Mouse (Mus musculus): ENCODE measurements around the gene Efcab5. TPM values are rescaled to one million over a fixed set of nuclear protein-coding genes. Genes with fewer than 3 reads are reported as not detected.
A peak's percentile ranks its signal among the peaks of the same experiment; 100 is the strongest.

The Efcab5 gene
- total and polyA plus RNA-seq, 3 experiments, result 0.04 to 0.66 (median 0.53) TPM

DNA sequence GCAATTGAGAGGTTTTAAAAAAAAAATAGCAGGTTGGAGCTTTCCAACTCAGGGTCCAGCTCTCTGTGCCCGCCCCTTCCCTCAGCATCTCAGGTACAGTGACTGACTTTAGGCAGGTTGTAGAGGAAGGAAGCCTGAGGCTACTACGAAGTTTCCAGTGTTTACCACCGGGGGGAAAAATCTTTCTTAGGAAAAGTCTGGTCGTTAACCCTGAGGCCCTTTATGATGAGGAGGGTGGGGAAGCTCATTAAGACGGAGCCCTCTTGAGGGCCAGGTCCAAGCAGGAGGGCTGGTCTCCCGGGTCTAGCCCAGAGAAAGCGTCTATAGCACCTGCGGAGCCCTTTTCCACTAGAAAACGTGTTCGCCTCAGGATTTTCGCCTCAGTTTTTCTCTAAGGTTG is 26.7 kb upstream of the Efcab5 start:
- no peaks in the 10 kb centered on the region for H3K9me3 ChIP-seq (replicated peaks)
- H3K4me1 ChIP-seq (ENCODE audit: insufficient read depth, low read depth, low read length), result peaks cover 20% of the 10 kb centered on the region
- no peaks in the 10 kb centered on the region; the same call in 1 of the 2 replicates for H3K27me3 ChIP-seq (ENCODE audit: insufficient read depth, low read length)
- DNase-seq (ENCODE audit: low spot score) (peak; percentile 11), ATAC-seq (ENCODE audit: extremely low read depth, insufficient number of reproducible peaks, low FRiP score, poor library complexity, severe bottlenecking) (no peak)
- TF ChIP-seq GATA1 (IDR thresholded peaks at IDR 0.05; ENCODE audit: borderline replicate concordance, low read length), result no peak
- H3K36me3 ChIP-seq (replicated peaks), result no peaks in the 10 kb centered on the region
- H3K4me3 ChIP-seq (ENCODE audit: low read depth, low read length), result peak overlapping the region; percentile 80

DNA sequence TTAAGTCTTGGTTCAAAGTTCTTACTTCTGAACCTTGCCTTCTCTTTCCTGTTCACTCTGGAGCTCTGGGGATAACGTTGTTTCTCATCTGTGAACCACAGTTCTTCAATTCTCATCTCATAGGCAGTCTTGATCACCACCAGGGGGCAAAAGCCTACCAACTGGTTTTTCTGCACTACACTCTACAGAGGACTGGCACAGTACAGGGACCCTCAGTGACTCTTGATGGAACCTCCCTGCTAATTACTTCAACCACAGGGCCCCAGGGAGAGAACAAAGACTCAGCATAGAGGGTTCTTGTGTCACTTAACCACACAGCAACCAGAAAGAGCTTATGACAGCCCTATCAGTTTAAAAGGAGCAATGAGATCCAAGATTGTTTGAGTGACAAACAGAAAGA is 26.0 kb upstream of the Efcab5 start:
- DNase-seq (ENCODE audit: low spot score) (peak; percentile 58), ATAC-seq (ENCODE audit: extremely low read depth, insufficient number of reproducible peaks, low FRiP score, poor library complexity, severe bottlenecking) (peak; percentile 34; the same call in 1 of the 2 replicates)
- Histone ChIP-seq H3K4me3 (ENCODE audit: low read depth, low read length) (no peak overlapping the region), H3K4me1 (ENCODE audit: insufficient read depth, low read depth, low read length) (peaks cover 20% of the 10 kb centered on the region), H3K9me3 (replicated peaks) (no peaks in the 10 kb centered on the region), H3K27me3 (ENCODE audit: insufficient read depth, low read length) (peaks cover 4% of the 10 kb centered on the region), H3K36me3 (replicated peaks) (no peaks in the 10 kb centered on the region)
- TF ChIP-seq TAL1 (conservative IDR thresholded peaks at IDR 0.05; ENCODE audit: low read depth, low read length) (no peak), CTCF (IDR thresholded peaks at IDR 0.05; ENCODE audit: low read depth, low read length) (peak; percentile 40), GATA2 (IDR thresholded peaks at IDR 0.05; ENCODE audit: borderline replicate concordance, low read depth, low read length) (no peak)

DNA sequence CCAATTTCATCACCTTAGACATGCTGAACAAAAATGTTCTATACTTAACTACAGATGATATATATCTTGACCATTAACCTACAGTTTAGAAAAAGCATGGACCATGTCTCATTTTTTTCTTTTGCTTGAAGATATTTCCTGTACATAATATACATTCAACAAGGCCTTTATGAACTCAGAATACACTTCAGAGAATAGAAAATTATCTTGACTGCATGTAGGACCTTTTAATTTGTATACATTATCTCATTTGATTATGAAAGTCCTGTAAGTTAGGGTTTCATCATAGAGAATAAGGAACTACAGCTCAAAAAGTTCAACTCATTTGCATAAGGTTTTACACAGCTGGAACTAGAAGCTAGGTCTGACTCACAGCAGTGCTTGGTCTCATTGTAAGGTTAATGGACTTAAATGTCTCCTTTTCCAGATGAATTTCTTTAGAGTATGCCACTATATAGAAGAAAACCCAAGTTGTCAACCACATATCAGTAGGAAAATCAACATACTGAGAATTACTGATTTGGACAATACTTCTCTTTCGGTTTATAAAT is 25.4 kb upstream of the Efcab5 start:
- no peaks in the 10 kb centered on the region for H3K9me3 ChIP-seq (replicated peaks)
- no peak for TF ChIP-seq POLR2AphosphoS5 (IDR thresholded peaks at IDR 0.05; ENCODE audit: insufficient replicate concordance, low read depth, low read length)
- ATAC-seq (ENCODE audit: extremely low read depth, insufficient number of reproducible peaks, low FRiP score, poor library complexity, severe bottlenecking) (no peak), DNase-seq (ENCODE audit: low spot score) (no peak)
- H3K36me3 ChIP-seq (replicated peaks), result no peaks in the 10 kb centered on the region
- peaks cover 7% of the 10 kb centered on the region for H3K27me3 ChIP-seq (ENCODE audit: insufficient read depth, low read length)
- H3K4me1 ChIP-seq (ENCODE audit: insufficient read depth, low read depth, low read length), result peaks cover 20% of the 10 kb centered on the region
- no peak overlapping the region for H3K4me3 ChIP-seq (ENCODE audit: low read depth, low read length)

DNA sequence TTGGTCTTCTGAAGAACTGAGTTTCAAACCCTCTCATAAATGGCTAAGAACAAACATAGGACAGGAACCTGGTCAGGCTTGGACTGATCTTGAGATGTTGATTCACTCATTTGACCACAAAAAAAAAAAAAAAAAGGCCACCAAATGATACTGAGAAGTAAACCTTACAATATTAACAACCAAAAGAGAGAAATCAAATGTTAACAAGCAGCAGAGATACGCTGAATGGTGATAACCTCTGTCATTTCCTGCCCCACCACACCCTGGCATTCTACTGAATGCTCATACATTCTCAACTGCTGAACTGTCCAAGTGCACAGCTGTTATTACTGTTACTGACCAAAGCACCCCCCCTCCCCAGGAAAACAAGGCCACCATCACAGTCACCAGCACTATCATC is 11.9 kb upstream of the Efcab5 start:
- Histone ChIP-seq H3K27me3 (ENCODE audit: insufficient read depth, low read length) (peaks cover 9% of the 10 kb centered on the region), H3K36me3 (replicated peaks) (no peaks in the 10 kb centered on the region), H3K4me1 (ENCODE audit: insufficient read depth, low read depth, low read length) (peaks cover 6% of the 10 kb centered on the region), H3K4me3 (ENCODE audit: low read depth, low read length) (no peak overlapping the region), H3K9me3 (replicated peaks) (no peaks in the 10 kb centered on the region)
- TF ChIP-seq GATA1 (IDR thresholded peaks at IDR 0.05; ENCODE audit: borderline replicate concordance, low read length) (no peak), TAL1 (conservative IDR thresholded peaks at IDR 0.05; ENCODE audit: low read depth, low read length) (no peak), CTCF (IDR thresholded peaks at IDR 0.05; ENCODE audit: low read depth, low read length) (no peak), GATA2 (IDR thresholded peaks at IDR 0.05; ENCODE audit: borderline replicate concordance, low read depth, low read length) (no peak), POLR2AphosphoS5 (IDR thresholded peaks at IDR 0.05; ENCODE audit: insufficient replicate concordance, low read depth, low read length) (no peak)
- ATAC-seq (ENCODE audit: extremely low read depth, insufficient number of reproducible peaks, low FRiP score, poor library complexity, severe bottlenecking) (no peak), DNase-seq (ENCODE audit: low spot score) (no peak)

DNA sequence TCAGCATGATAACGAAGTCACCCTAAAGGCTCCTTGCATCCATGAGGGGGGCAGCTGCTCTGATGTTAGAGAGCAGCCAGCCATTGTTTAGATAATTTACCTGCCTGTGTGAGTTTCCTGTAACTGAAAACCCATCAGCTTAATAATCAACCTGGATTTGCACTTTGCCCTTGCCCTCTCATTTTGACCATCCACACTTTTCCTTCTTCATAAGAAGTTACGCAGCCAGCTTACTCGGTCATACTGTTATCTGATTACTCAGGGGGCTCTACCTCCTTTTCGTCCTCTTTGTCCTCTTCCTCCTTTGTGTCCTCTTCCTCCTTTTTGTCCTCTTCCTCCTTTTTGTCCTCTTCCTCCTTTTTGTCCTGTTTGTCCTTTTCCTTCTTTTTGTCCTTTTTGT is 10.9 kb upstream of the Efcab5 start:
- no peaks in the 10 kb centered on the region for H3K9me3 ChIP-seq (replicated peaks)
- no peak for TF ChIP-seq TAL1 (conservative IDR thresholded peaks at IDR 0.05; ENCODE audit: low read depth, low read length)
- no peak for TF ChIP-seq CTCF (IDR thresholded peaks at IDR 0.05; ENCODE audit: low read depth, low read length)
- no peak for TF ChIP-seq GATA2 (IDR thresholded peaks at IDR 0.05; ENCODE audit: borderline replicate concordance, low read depth, low read length)
- TF ChIP-seq GATA1 (IDR thresholded peaks at IDR 0.05; ENCODE audit: borderline replicate concordance, low read length), result no peak
- TF ChIP-seq POLR2AphosphoS5 (IDR thresholded peaks at IDR 0.05; ENCODE audit: insufficient replicate concordance, low read depth, low read length), result no peak
- DNase-seq (ENCODE audit: low spot score) (no peak), ATAC-seq (ENCODE audit: extremely low read depth, insufficient number of reproducible peaks, low FRiP score, poor library complexity, severe bottlenecking) (no peak)
- peaks cover 6% of the 10 kb centered on the region for H3K4me1 ChIP-seq (ENCODE audit: insufficient read depth, low read depth, low read length)
- no peaks in the 10 kb centered on the region for H3K36me3 ChIP-seq (replicated peaks)
- H3K4me3 ChIP-seq (ENCODE audit: low read depth, low read length), result no peak overlapping the region
- H3K27me3 ChIP-seq (ENCODE audit: insufficient read depth, low read length), result peaks cover 9% of the 10 kb centered on the region

DNA sequence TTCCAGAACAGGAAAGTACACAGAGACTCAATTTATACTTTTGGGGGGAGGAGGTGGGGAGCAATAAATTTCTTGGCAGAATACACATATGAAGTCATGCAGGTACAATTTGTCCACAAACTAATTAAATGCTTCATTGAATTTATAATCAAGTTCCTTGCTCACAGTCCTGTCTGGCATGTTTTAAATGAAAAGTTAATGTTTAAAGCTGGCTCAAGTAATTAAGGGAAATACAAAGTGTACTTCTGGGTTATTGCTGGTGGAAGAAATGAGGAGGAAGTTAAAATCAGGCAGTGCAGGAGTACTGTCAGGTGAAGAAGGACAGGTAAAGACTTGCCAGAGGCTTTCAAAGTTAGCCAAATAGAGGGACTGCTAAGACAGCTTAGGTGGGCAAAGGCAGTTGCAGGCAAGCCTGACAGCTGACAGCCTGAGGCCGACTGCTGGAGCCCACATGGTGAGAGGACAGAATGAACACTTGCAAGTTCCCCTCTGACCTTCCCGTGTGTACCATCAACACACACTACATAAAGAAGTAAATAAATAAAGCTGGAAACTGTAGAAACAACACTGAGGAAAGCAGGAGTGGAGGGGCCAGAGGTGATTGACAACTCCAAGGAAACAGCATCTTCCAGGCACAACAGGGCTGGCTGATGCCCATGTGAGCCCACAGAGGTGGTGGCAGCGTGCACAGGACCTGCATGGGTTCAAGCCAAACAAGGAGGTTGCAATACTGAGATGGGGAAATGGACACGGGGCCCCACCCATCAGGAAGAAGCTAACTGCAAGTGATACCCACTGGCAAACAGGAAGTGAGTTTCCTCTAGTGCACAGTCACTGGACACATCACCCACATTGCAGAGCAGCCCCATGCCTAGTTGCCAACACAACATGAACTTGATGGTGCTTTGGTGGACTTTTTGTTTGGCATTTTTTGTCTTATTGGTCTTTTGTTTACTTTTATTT is 7.7 kb upstream of the Efcab5 start:
- Histone ChIP-seq H3K36me3 (replicated peaks) (no peaks in the 10 kb centered on the region), H3K4me1 (ENCODE audit: insufficient read depth, low read depth, low read length) (peaks cover 6% of the 10 kb centered on the region), H3K4me3 (ENCODE audit: low read depth, low read length) (no peak overlapping the region), H3K9me3 (replicated peaks) (no peaks in the 10 kb centered on the region), H3K27me3 (ENCODE audit: insufficient read depth, low read length) (peaks cover 9% of the 10 kb centered on the region)
- no peak for TF ChIP-seq GATA2 (IDR thresholded peaks at IDR 0.05; ENCODE audit: borderline replicate concordance, low read depth, low read length)
- no peak for TF ChIP-seq GATA1 (IDR thresholded peaks at IDR 0.05; ENCODE audit: borderline replicate concordance, low read length)
- no peak for TF ChIP-seq CTCF (IDR thresholded peaks at IDR 0.05; ENCODE audit: low read depth, low read length)
- TF ChIP-seq TAL1 (conservative IDR thresholded peaks at IDR 0.05; ENCODE audit: low read depth, low read length), result no peak
- no peak for TF ChIP-seq POLR2AphosphoS5 (IDR thresholded peaks at IDR 0.05; ENCODE audit: insufficient replicate concordance, low read depth, low read length)
- DNase-seq (ENCODE audit: low spot score), result no peak
- no peak for ATAC-seq (ENCODE audit: extremely low read depth, insufficient number of reproducible peaks, low FRiP score, poor library complexity, severe bottlenecking)
